Mouse (Mus musculus): ENCODE results near the gene Lrrc61.

Gene Lrrc61

GRCm38 (mm10) chr6:48593158-48594042, 38.8 kb downstream of the Lrrc61 start, which contains the start of the genes Repin1 and Gm44965:
Gene Repin1, plus strand, starts transcription at chr6:48593883.
Gene Gm44965, plus strand, starts transcription at chr6:48593941.
- DNase-seq (ENCODE audit: low read depth), result peak; percentile 73

GRCm38 (mm10) chr6:48594043-48594738, 39.6 kb downstream of the Lrrc61 start:
- peak; percentile 67 for DNase-seq (ENCODE audit: low read depth)

GRCm38 (mm10) chr6:48595278-48595677, 40.7 kb downstream of the Lrrc61 start:
- no peak for DNase-seq (ENCODE audit: low read depth)

GRCm38 (mm10) chr6:48596545-48597232, 42.1 kb downstream of the Lrrc61 start:
- DNase-seq (ENCODE audit: low read depth), result no peak

GRCm38 (mm10) chr6:48597233-48597625, 42.6 kb downstream of the Lrrc61 start:
- no peak for DNase-seq (ENCODE audit: low read depth)

- DNase-seq (ENCODE audit: low read depth), result no peak
Observed at GRCm38 (mm10) chr6:48600594-48600993, 46.0 kb downstream of the Lrrc61 start.

GRCm38 (mm10) chr6:48601271-48602079, 46.9 kb downstream of the Lrrc61 start, which contains the start of gene Zfp775:
Gene Zfp775, plus strand, starts transcription at chr6:48602063.
- DNase-seq (ENCODE audit: low read depth), result peak; percentile 95

GRCm38 (mm10) chr6:48602080-48602741, 47.6 kb downstream of the Lrrc61 start:
- peak; percentile 66 for DNase-seq (ENCODE audit: low read depth)

GRCm38 (mm10) chr6:48608124-48608523, 53.5 kb downstream of the Lrrc61 start:
- no peak for DNase-seq (ENCODE audit: low read depth)

- no peak for DNase-seq (ENCODE audit: low read depth)
Observed at GRCm38 (mm10) chr6:48609512-48609911, 54.9 kb downstream of the Lrrc61 start.

- no peak for DNase-seq (ENCODE audit: low read depth)
Observed at GRCm38 (mm10) chr6:48610657-48611056, 56.1 kb downstream of the Lrrc61 start.

- DNase-seq (ENCODE audit: low read depth), result no peak
Observed at GRCm38 (mm10) chr6:48613464-48613863, 58.9 kb downstream of the Lrrc61 start.

- DNase-seq (ENCODE audit: low read depth), result no peak
Observed at GRCm38 (mm10) chr6:48614756-48615155, 60.2 kb downstream of the Lrrc61 start.

- no peak for DNase-seq (ENCODE audit: low read depth)
Observed at GRCm38 (mm10) chr6:48620031-48620430, 65.4 kb downstream of the Lrrc61 start.

Data from induced T-regulatory cell, adult 2 months (primary cell).